Mouse (Mus musculus): Measurements from ENCODE around the gene Gm43720. TPM values are rescaled to one million over a fixed set of nuclear protein-coding genes. Genes with fewer than 3 reads are reported as not detected.
A peak's percentile ranks its signal among the peaks of the same experiment; 100 is the strongest.

Gm43720 gene
- polyA plus RNA-seq, 1 experiment from 2014 or later: 0.05 TPM

DNA sequence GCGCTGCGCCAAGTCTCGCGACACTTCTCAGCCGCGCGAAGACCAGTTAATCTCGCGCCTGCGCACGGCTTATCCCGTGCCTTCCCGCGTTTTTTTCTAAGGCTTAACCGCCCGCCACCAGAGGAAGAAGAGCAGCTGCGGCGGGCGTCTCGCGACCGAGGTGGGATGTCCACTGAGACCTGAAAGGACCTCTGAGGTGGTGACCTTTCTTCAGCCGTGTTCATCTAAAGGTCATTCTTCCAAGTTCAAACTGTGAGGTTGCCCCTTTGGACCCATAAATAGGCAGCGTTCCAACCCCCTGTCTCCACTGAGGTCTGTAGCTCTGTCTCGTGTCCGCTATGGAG lies 639 bp upstream of the Gm43720 start:
- no peak for DNase-seq (ENCODE audit: low spot score)
- Histone ChIP-seq H3K4me2 (peak overlapping the region; percentile 91), H3K4me3 (ENCODE audit: low read depth, low read length) (peak overlapping the region; percentile 61), H3K9me3 (ENCODE audit: control insufficient read depth, low read length) (no peaks in the 10 kb centered on the region), H3K27ac (ENCODE audit: low read depth, low read length) (no peak overlapping the region), H3K27me3 (replicated peaks; ENCODE audit: control insufficient read depth, insufficient read depth, low read length) (peaks cover 14% of the 10 kb centered on the region), H3K9ac (ENCODE audit: low read depth, low read length) (peak overlapping the region; percentile 9; the same call in 1 of the 2 replicates), H3K36me3 (ENCODE audit: control insufficient read depth, insufficient read depth, low read length) (no peaks in the 10 kb centered on the region; the same call in 1 of the 2 replicates), H3K4me1 (replicated peaks; ENCODE audit: control insufficient read depth, insufficient read depth, low read length) (peaks cover 4% of the 10 kb centered on the region)
- ATAC-seq (replicated peaks; ENCODE audit: low FRiP score): no peak
- WGBS: 21% methylated on average over 26 of the region's 26 CpGs

- 91% methylated on average over 7 of the region's 7 CpGs for WGBS
- Histone ChIP-seq H3K4me3 (ENCODE audit: low read depth, low read length) (no peak overlapping the region), H3K4me1 (replicated peaks; ENCODE audit: control insufficient read depth, insufficient read depth, low read length) (peaks cover 4% of the 10 kb centered on the region), H3K4me2 (no peak overlapping the region), H3K27ac (ENCODE audit: low read depth, low read length) (no peak overlapping the region), H3K9ac (ENCODE audit: low read depth, low read length) (no peak overlapping the region), H3K9me3 (ENCODE audit: control insufficient read depth, low read length) (no peaks in the 10 kb centered on the region), H3K27me3 (replicated peaks; ENCODE audit: control insufficient read depth, insufficient read depth, low read length) (peaks cover 24% of the 10 kb centered on the region), H3K36me3 (ENCODE audit: control insufficient read depth, insufficient read depth, low read length) (no peaks in the 10 kb centered on the region; the same call in 1 of the 2 replicates)
- no peak for DNase-seq (ENCODE audit: low spot score)
- ATAC-seq (replicated peaks; ENCODE audit: low FRiP score): no peak
These were observed 1.8 kb downstream of the Gm43720 start for GRCm38 (mm10) chr5:138277994-138278393.

- H3K27me3 ChIP-seq (replicated peaks; ENCODE audit: control insufficient read depth, insufficient read depth, low read length): peaks cover 47% of the 10 kb centered on the region
- no peak for ATAC-seq (replicated peaks; ENCODE audit: low FRiP score)
These were observed 4.3 kb downstream of the Gm43720 start for GRCm38 (mm10) chr5:138275216-138276050.

DNA sequence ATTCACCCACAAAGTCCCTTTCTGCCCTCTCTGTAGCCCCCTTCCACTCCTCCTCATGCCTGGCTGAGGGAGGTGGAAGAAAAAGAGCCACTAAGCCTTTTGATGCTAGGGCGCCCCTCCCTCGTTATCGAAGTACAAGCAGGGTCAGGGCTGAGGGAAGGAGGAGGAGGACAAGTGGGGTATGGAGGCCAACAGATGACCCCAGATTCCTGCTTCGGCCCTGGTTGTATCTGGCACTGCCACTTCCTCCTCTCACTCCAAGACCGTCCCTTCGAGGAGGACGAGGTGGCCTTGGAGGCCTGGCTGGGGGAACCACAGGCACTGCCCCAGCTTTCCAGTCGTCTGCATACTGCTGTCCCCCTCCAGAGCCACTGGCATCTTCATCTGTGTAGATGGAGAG lies 5.6 kb downstream of the Gm43720 start:
- Histone ChIP-seq H3K4me1 (replicated peaks; ENCODE audit: control insufficient read depth, insufficient read depth, low read length) (no peaks in the 10 kb centered on the region; the same call in none of the 2 replicates), H3K36me3 (ENCODE audit: control insufficient read depth, insufficient read depth, low read length) (no peaks in the 10 kb centered on the region; the same call in 1 of the 2 replicates), H3K27me3 (replicated peaks; ENCODE audit: control insufficient read depth, insufficient read depth, low read length) (peaks cover 49% of the 10 kb centered on the region), H3K9ac (ENCODE audit: low read depth, low read length) (no peak overlapping the region), H3K27ac (ENCODE audit: low read depth, low read length) (no peak overlapping the region), H3K4me3 (ENCODE audit: low read depth, low read length) (no peak overlapping the region), H3K4me2 (no peak overlapping the region), H3K9me3 (ENCODE audit: control insufficient read depth, low read length) (no peaks in the 10 kb centered on the region)
- no peak for DNase-seq (ENCODE audit: low spot score)
- 64% methylated on average over 8 of the region's 8 CpGs for WGBS
- ATAC-seq (replicated peaks; ENCODE audit: low FRiP score): no peak

More at GRCm38 (mm10) chr5:138275216-138276050, 4.3 kb downstream of the Gm43720 start:
- WGBS: 30% methylated on average over 41 of the region's 41 CpGs
- Histone ChIP-seq H3K9me3 (ENCODE audit: control insufficient read depth, low read length) (no peaks in the 10 kb centered on the region), H3K4me3 (ENCODE audit: low read depth, low read length) (0 out of 2 replicates have a peak overlapping the region, but pooled peaks have one; percentile 20), H3K36me3 (ENCODE audit: control insufficient read depth, insufficient read depth, low read length) (no peaks in the 10 kb centered on the region; the same call in 1 of the 2 replicates), H3K9ac (ENCODE audit: low read depth, low read length) (no peak overlapping the region), H3K4me2 (peak overlapping the region; percentile 51), H3K27ac (ENCODE audit: low read depth, low read length) (no peak overlapping the region), H3K4me1 (replicated peaks; ENCODE audit: control insufficient read depth, insufficient read depth, low read length) (peaks cover 3% of the 10 kb centered on the region)
- DNase-seq (ENCODE audit: low spot score): no peak

- H3K36me3 ChIP-seq (ENCODE audit: control insufficient read depth, insufficient read depth, low read length): no peaks in the 10 kb centered on the region; the same call in 1 of the 2 replicates
- no peaks in the 10 kb centered on the region for H3K9me3 ChIP-seq (ENCODE audit: control insufficient read depth, low read length)
- 9% methylated on average over 12 of the region's 12 CpGs for WGBS
- H3K4me3 ChIP-seq (ENCODE audit: low read depth, low read length): peak within 1 kb of the TSS; percentile 10; the same call in 1 of the 2 replicates
- H3K27me3 ChIP-seq (replicated peaks; ENCODE audit: control insufficient read depth, insufficient read depth, low read length): peaks cover 40% of the 10 kb centered on the region
- DNase-seq (ENCODE audit: low spot score) (no peak), ATAC-seq (replicated peaks; ENCODE audit: low FRiP score) (no peak)
- H3K4me1 ChIP-seq (replicated peaks; ENCODE audit: control insufficient read depth, insufficient read depth, low read length): no peaks in the 10 kb centered on the region; the same call in none of the 2 replicates
- peak within 1 kb of the TSS; percentile 20 for H3K4me2 ChIP-seq
- H3K9ac ChIP-seq (ENCODE audit: low read depth, low read length): peak within 1 kb of the TSS; percentile 25; the same call in 1 of the 2 replicates
- H3K27ac ChIP-seq (ENCODE audit: low read depth, low read length): no peak within 1 kb of the TSS
These were observed 7.3 kb downstream of the Gm43720 start, which contains the start of gene Gal3st4 for GRCm38 (mm10) chr5:138272409-138272923. Gene Gal3st4 (minus strand): TSS chr5:138272840.

GRCm38 (mm10) chr5:138271232-138271631 lies 8.5 kb downstream of the Gm43720 start:
- Histone ChIP-seq H3K9ac (ENCODE audit: low read depth, low read length) (no peak overlapping the region), H3K36me3 (ENCODE audit: control insufficient read depth, insufficient read depth, low read length) (no peaks in the 10 kb centered on the region), H3K27me3 (replicated peaks; ENCODE audit: control insufficient read depth, insufficient read depth, low read length) (peaks cover 40% of the 10 kb centered on the region), H3K4me1 (replicated peaks; ENCODE audit: control insufficient read depth, insufficient read depth, low read length) (no peaks in the 10 kb centered on the region; the same call in none of the 2 replicates), H3K9me3 (ENCODE audit: control insufficient read depth, low read length) (no peaks in the 10 kb centered on the region), H3K27ac (ENCODE audit: low read depth, low read length) (no peak overlapping the region), H3K4me3 (ENCODE audit: low read depth, low read length) (no peak overlapping the region), H3K4me2 (no peak overlapping the region)
- ATAC-seq (replicated peaks; ENCODE audit: low FRiP score) (no peak), DNase-seq (ENCODE audit: low spot score) (no peak)
- WGBS: 52% methylated on average over 3 of the region's 3 CpGs

- no peaks in the 10 kb centered on the region for H3K36me3 ChIP-seq (ENCODE audit: control insufficient read depth, insufficient read depth, low read length)
- no peaks in the 10 kb centered on the region for H3K9me3 ChIP-seq (ENCODE audit: control insufficient read depth, low read length)
- H3K4me3 ChIP-seq (ENCODE audit: low read depth, low read length): no peak overlapping the region
- H3K4me2 ChIP-seq: no peak overlapping the region
- peaks cover 32% of the 10 kb centered on the region for H3K27me3 ChIP-seq (replicated peaks; ENCODE audit: control insufficient read depth, insufficient read depth, low read length)
- H3K9ac ChIP-seq (ENCODE audit: low read depth, low read length): no peak overlapping the region
- peaks cover 5% of the 10 kb centered on the region for H3K4me1 ChIP-seq (replicated peaks; ENCODE audit: control insufficient read depth, insufficient read depth, low read length)
- H3K27ac ChIP-seq (ENCODE audit: low read depth, low read length): no peak overlapping the region
- ATAC-seq (replicated peaks; ENCODE audit: low FRiP score) (no peak), DNase-seq (ENCODE audit: low spot score) (no peak)
- 72% methylated on average over 4 of the region's 4 CpGs for WGBS
These were observed 10.8 kb downstream of the Gm43720 start for GRCm38 (mm10) chr5:138268980-138269379.

DNA sequence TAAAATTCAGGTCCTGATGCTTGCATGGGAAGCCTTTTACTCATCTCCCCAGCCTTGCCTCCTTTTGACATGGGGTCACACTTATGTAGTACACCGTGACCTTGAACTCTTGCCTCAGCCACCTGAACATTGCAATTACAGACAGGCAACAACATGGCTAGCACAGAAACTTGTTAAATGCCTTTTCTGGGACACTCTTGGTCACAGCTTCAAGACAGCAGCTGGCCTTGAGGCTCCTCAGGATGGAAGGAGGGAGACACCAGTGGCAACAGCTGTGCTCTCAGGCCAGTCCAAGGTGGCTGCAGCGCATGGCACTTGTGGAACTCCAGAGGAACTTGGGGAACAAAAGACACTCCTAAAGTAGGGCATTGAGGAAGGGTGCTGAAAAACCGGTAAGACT lies 12.6 kb downstream of the Gm43720 start:
- H3K27ac ChIP-seq (ENCODE audit: low read depth, low read length): no peak overlapping the region
- peaks cover 20% of the 10 kb centered on the region for H3K27me3 ChIP-seq (replicated peaks; ENCODE audit: control insufficient read depth, insufficient read depth, low read length)
- ATAC-seq (replicated peaks; ENCODE audit: low FRiP score): no peak
- peaks cover 15% of the 10 kb centered on the region for H3K4me1 ChIP-seq (replicated peaks; ENCODE audit: control insufficient read depth, insufficient read depth, low read length)
- H3K9ac ChIP-seq (ENCODE audit: low read depth, low read length): no peak overlapping the region
- 84% methylated on average over 3 of the region's 3 CpGs for WGBS
- peak; percentile 9 for DNase-seq (ENCODE audit: low spot score)
- H3K4me2 ChIP-seq: no peak overlapping the region
- H3K4me3 ChIP-seq (ENCODE audit: low read depth, low read length): no peak overlapping the region
- H3K36me3 ChIP-seq (ENCODE audit: control insufficient read depth, insufficient read depth, low read length): peaks cover 2% of the 10 kb centered on the region; the same call in 1 of the 2 replicates
- no peaks in the 10 kb centered on the region for H3K9me3 ChIP-seq (ENCODE audit: control insufficient read depth, low read length)
